Mouse (Mus musculus) bone marrow, adult 2 months (tissue): Measurements from ENCODE around the gene Cep97. TPM values are rescaled to one million over a fixed set of nuclear protein-coding genes. Genes with fewer than 3 reads are reported as not detected.
"Not testable (repeated sequence)": the region's sequence is repeated elsewhere in the genome, so short reads cannot be mapped to it uniquely, and the experiment has no call there.

Experiments
- H3K27ac ChIP-seq: fragments of 200-500 bp; 2 replicates; pipeline ENCODE4 v1.5.1; 2012; ENCODE audit warnings: low read depth, mild to moderate bottlenecking, control low read depth, inconsistent platforms, low read length; ENCODE audit not compliant: control insufficient read depth, poor library complexity, insufficient read depth
- H3K4me1 ChIP-seq: fragments of 200-500 bp; 2 replicates; pipeline ENCODE4 v1.6.1; 2011; ENCODE audit warnings: low read length; ENCODE audit not compliant: control insufficient read depth, insufficient read depth
- H3K4me3 ChIP-seq: fragments of 200-500 bp; replicated peaks from 2 replicates; pipeline ENCODE3; 2011; ENCODE audit warnings: mild to moderate bottlenecking, low read depth, low read length, control low read depth; ENCODE audit not compliant: control insufficient read depth
- CTCF ChIP-seq: fragments of 200-500 bp; IDR thresholded peaks from 2 replicates; pipeline ENCODE4 v1.5.1; 2011; ENCODE audit warnings: low read length, control low read depth; ENCODE audit not compliant: control insufficient read depth, insufficient read depth
- POLR2A ChIP-seq: fragments of 200-500 bp; IDR thresholded peaks from 2 replicates; pipeline ENCODE4 v1.6.1; 2011; ENCODE audit warnings: low read depth, mild to moderate bottlenecking, control low read depth, low read length, borderline replicate concordance; ENCODE audit not compliant: control insufficient read depth
- WGBS: fragments of 180-500 bp; shearing (Covaris S2); methylation state at CpG from one replicate; pipeline ENCODE4 v1.1.7; 2018; 5-methylcytosine and 5-hydroxymethylcytosine counted together
- polyA plus RNA-seq: library from polyadenylated mRNA; stranded (reverse); fragments of >200 nt; gene quantifications from 2 replicates; pipeline ENCODE4 v1.2.4, GENCODE M21; 2011; ENCODE audit warnings: low replicate concordance; ENCODE audit not compliant: missing spikeins, insufficient read depth, insufficient read length

Gene Cep97
- polyA plus RNA-seq, 1 experiment, result 6.4 TPM

- H3K27ac ChIP-seq, result no peak overlapping the region
- no peaks in the 10 kb centered on the region; the same call in 1 of the 2 replicates for H3K4me1 ChIP-seq
- no peak overlapping the region for H3K4me3 ChIP-seq
- TF ChIP-seq POLR2A, result no peak
- peak; percentile 63 for TF ChIP-seq CTCF
- 74% methylated on average over 3 of the region's 3 CpGs for WGBS
Observed at GRCm38 (mm10) chr16:55969147-55969546, 34.5 kb upstream of the Cep97 start.

GRCm38 (mm10) chr16:55967221-55967620, 32.6 kb upstream of the Cep97 start:
- TF ChIP-seq CTCF (no peak), POLR2A (no peak)
- peak overlapping the region; percentile 25 for H3K4me3 ChIP-seq
- no peaks in the 10 kb centered on the region; the same call in 1 of the 2 replicates for H3K4me1 ChIP-seq
- H3K27ac ChIP-seq, result no peak overlapping the region
- WGBS, result 15% methylated on average over 1 of the region's 1 CpGs

GRCm38 (mm10) chr16:55966212-55966871, 31.7 kb upstream of the Cep97 start, which contains the start of gene Rpl24:
Gene Rpl24, plus strand, starts transcription at chr16:55966275.
- WGBS, result under 1% methylated on average over 42 of the region's 42 CpGs
- TF ChIP-seq CTCF (no peak), POLR2A (peak; percentile 52; the same call in 1 of the 2 replicates)
- Histone ChIP-seq H3K4me3 (peak within 1 kb of the TSS; percentile 88), H3K4me1 (no peaks in the 10 kb centered on the region; the same call in 1 of the 2 replicates), H3K27ac (peak within 1 kb of the TSS; percentile 58)

- no peak overlapping the region for H3K27ac ChIP-seq
- TF ChIP-seq CTCF, result peak; percentile 65
- no peak for TF ChIP-seq POLR2A
- 55% methylated on average over 4 of the region's 4 CpGs for WGBS
- no peaks in the 10 kb centered on the region; the same call in 1 of the 2 replicates for H3K4me1 ChIP-seq
- no peak overlapping the region for H3K4me3 ChIP-seq
Observed at GRCm38 (mm10) chr16:55964126-55964949, 29.7 kb upstream of the Cep97 start.

- WGBS, result 87% methylated on average over 6 of the region's 11 CpGs
Observed at GRCm38 (mm10) chr16:55963068-55963467, 28.4 kb upstream of the Cep97 start.

GRCm38 (mm10) chr16:55954196-55954595, 19.5 kb upstream of the Cep97 start:
- H3K4me3 ChIP-seq, H3K4me1 ChIP-seq, H3K27ac ChIP-seq: not testable (repeated sequence)
- 71% methylated on average over 9 of the region's 9 CpGs for WGBS

More at GRCm38 (mm10) chr16:55963068-55963467, 28.4 kb upstream of the Cep97 start:
- H3K4me1 ChIP-seq, H3K27ac ChIP-seq, H3K4me3 ChIP-seq: not testable (repeated sequence)

GRCm38 (mm10) chr16:55952771-55953170, 18.1 kb upstream of the Cep97 start:
- TF ChIP-seq POLR2A (no peak), CTCF (no peak)
- Histone ChIP-seq H3K27ac (no peak overlapping the region), H3K4me3 (no peak overlapping the region), H3K4me1 (no peaks in the 10 kb centered on the region)

GRCm38 (mm10) chr16:55951679-55952327, 17.1 kb upstream of the Cep97 start:
- no peak overlapping the region for H3K4me3 ChIP-seq
- H3K27ac ChIP-seq, result no peak overlapping the region
- no peaks in the 10 kb centered on the region for H3K4me1 ChIP-seq
- no peak for TF ChIP-seq CTCF
- TF ChIP-seq POLR2A, result no peak
- 43% methylated on average over 7 of the region's 7 CpGs for WGBS
